Mouse (Mus musculus) embryonic facial prominence, embryonic 14.5 days (tissue): ENCODE data around the gene Slc22a1. TPM values are rescaled to one million over a fixed set of nuclear protein-coding genes. Genes with fewer than 3 reads are reported as not detected.
"Not testable (repeated sequence)": the region's sequence is repeated elsewhere in the genome, so short reads cannot be mapped to it uniquely, and the experiment has no call there.

ENCODE experiments used
- ATAC-seq: fragments of 200-750 bp; cut with Nextera tagmentation; 2 replicates; pipeline ENCODE4 v1.8.0; 2017; ENCODE audit warnings: low read depth, moderate number of reproducible peaks, moderate TSS enrichment
- DNase-seq: peaks from one replicate; pipeline ENCODE4 v3.0.0-alpha.2; 2015; ENCODE audit warnings: low spot score
- H3K27ac ChIP-seq: fragments of 300-500 bp; sonication (generic); replicated peaks from 2 replicates; pipeline ENCODE4 v1.5.1; 2014; ENCODE audit warnings: low read depth, mild to moderate bottlenecking, low read length, moderate library complexity
- H3K27me3 ChIP-seq: fragments of 300-500 bp; sonication (generic); replicated peaks from 2 replicates; pipeline ENCODE4 v1.6.1; 2014; ENCODE audit warnings: low read length; ENCODE audit not compliant: control insufficient read depth, insufficient read depth
- H3K36me3 ChIP-seq: fragments of 300-500 bp; sonication (generic); 2 replicates; pipeline ENCODE4 v1.6.1; 2014; ENCODE audit warnings: low read length, mixed read lengths; ENCODE audit not compliant: control insufficient read depth, insufficient read depth
- H3K4me1 ChIP-seq: fragments of 300-500 bp; sonication (generic); 2 replicates; pipeline ENCODE4 v1.6.1; 2014; ENCODE audit warnings: antibody characterized with exemption, low read length; ENCODE audit not compliant: control insufficient read depth, insufficient read depth
- H3K4me2 ChIP-seq: fragments of 300-500 bp; sonication (generic); 2 replicates; pipeline ENCODE4 v1.6.1; 2014; ENCODE audit warnings: low read depth, mild to moderate bottlenecking, low read length, moderate library complexity, mixed read lengths
- H3K4me3 ChIP-seq: fragments of 300-500 bp; sonication (generic); 2 replicates; pipeline ENCODE4 v1.5.1; 2014; ENCODE audit warnings: low read depth, mild to moderate bottlenecking, low read length
- H3K9ac ChIP-seq: fragments of 300-500 bp; sonication (generic); 2 replicates; pipeline ENCODE4 v1.6.1; 2014; ENCODE audit warnings: low read depth, mild to moderate bottlenecking, low read length, moderate library complexity, mixed read lengths
- H3K9me3 ChIP-seq: fragments of 300-500 bp; sonication (generic); 2 replicates; pipeline ENCODE4 v1.6.1; 2016; ENCODE audit warnings: low read length; ENCODE audit not compliant: control insufficient read depth
- WGBS: fragments of 180-500 bp; shearing (Covaris S2); extraction: QIAGEN DNeasy Blood & Tissue Kit; methylation state at CpG from one replicate; pipeline ENCODE4 v1.1.7; 2014; 5-methylcytosine and 5-hydroxymethylcytosine counted together
- polyA plus RNA-seq: library from polyadenylated mRNA; unstranded; fragments of >200 nt; fragmentation: Nextera tagmentation; extraction: Ambion mirVana; gene quantifications from 2 replicates; pipeline ENCODE4 v1.2.1, GENCODE M21; 2014

Gene Slc22a1
- polyA plus RNA-seq, 1 experiment from 2014 or later = 0.31 TPM

DNA sequence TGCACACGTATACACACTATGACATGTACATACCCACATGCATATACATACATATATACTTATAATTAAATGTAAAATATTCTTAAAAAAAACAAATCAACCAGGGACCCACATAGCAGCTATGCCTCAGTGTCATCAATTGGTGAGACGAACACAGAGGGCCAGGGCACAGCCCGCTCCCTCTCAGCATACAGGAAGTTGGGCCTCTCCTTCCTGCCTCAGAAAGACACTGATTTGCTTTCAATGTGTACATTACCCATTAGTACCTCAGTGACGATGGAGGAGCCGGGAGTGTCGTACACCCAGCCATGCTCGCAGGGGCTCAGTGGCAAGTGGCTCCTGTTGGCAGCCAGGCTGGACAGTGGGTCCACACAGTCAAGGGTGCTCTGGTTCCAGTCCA lies 649 bp downstream of the Slc22a1 start:
- H3K27ac ChIP-seq, H3K4me2 ChIP-seq: not testable (repeated sequence)
- 93% methylated on average over 7 of the region's 7 CpGs for WGBS

DNA sequence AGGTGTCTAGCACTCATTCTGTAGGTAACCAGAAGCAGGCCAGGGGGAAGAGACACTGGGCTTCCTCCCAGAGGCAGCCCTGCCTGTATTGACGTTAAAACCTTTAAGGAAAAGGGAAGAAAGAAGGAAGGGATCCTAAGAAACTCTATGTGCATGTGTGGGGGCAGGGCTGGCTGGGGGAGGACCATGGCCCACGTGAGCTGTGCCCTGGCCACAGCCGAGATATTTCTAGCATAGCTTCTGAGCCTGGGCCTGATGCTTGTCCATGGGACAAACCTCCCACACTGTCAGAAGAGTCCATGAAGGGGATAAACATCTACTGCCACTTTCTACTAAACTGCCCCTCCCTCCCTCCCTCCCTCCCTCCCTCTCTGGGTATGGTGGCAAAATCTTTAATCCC lies 1.8 kb downstream of the Slc22a1 start:
- Histone ChIP-seq H3K4me1 (peaks cover 7% of the 10 kb centered on the region; the same call in 1 of the 2 replicates), H3K36me3 (no peaks in the 10 kb centered on the region), H3K9ac (no peak overlapping the region), H3K27me3 (no peaks in the 10 kb centered on the region), H3K27ac (no peak overlapping the region), H3K4me2 (no peak overlapping the region), H3K4me3 (no peak overlapping the region), H3K9me3 (no peaks in the 10 kb centered on the region)
- DNase-seq (no peak), ATAC-seq (no peak)
- 71% methylated on average over 3 of the region's 3 CpGs for WGBS

More for the DNA sequence above, 649 bp downstream of the Slc22a1 start:
- H3K9ac ChIP-seq, H3K4me1 ChIP-seq, H3K36me3 ChIP-seq, H3K4me3 ChIP-seq, H3K27me3 ChIP-seq, H3K9me3 ChIP-seq, ATAC-seq, DNase-seq: not testable (repeated sequence)

DNA sequence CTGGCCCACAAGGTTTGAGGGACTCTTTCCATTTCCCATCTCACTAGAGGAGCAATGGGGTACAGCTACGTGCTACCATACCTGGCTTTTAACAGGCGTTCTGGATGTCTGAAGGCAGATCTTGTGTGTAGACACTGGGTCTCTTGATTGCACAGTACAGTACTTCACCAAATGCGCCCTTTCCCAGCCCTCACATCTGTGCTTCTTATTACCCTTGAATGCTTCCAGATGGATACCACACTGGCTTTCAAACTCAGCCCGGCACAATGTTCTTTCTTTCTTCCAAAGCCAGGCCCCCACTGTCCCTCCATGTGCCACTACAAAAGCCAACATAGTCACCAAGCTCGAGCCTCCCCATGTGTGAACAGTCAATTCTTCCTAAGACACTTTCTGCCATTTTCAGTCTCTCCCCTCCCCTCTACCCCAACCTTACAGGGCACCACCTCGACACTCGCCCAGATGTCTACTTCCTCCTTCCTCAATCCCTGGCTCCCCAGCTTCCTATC lies 3.3 kb downstream of the Slc22a1 start:
- no peak overlapping the region for H3K27ac ChIP-seq

DNA sequence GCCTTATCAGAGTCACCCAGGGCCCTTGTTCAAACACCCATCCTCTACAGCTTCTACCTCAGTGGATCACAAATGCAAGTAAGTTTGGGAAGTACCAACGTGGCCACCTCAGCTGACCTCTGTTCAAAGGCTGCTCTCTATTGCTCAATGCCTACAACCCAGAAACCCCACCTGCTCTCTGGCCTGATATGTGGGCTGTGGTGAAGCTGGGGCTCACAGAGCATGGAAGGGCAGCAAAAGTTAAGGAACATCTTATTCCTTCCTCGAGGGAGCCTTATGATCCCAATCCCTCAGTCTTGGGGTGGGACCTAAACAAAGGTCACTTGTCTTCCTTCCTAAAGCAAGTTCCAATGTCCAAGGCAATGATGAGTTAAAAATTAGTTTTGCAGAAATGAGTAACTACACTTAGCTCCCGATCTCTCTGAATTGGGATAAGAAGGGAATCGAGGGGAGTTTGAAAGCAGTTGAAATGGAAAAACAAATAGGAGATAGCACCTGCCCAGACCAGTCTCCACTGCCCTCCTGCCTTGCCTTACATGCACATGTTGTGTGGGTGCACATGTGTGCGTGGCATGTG lies 4.5 kb downstream of the Slc22a1 start:
- Histone ChIP-seq H3K27ac (no peak overlapping the region), H3K4me3 (no peak overlapping the region), H3K4me2 (no peak overlapping the region), H3K36me3 (no peaks in the 10 kb centered on the region), H3K9me3 (no peaks in the 10 kb centered on the region), H3K4me1 (peaks cover 7% of the 10 kb centered on the region; the same call in 1 of the 2 replicates), H3K9ac (no peak overlapping the region), H3K27me3 (no peaks in the 10 kb centered on the region)
- DNase-seq = no peak
- 85% methylated on average over 5 of the region's 5 CpGs for WGBS
- ATAC-seq = no peak

More for the DNA sequence above, 3.3 kb downstream of the Slc22a1 start:
- DNase-seq = peak; percentile 30
- no peak overlapping the region for H3K9ac ChIP-seq
- no peak for ATAC-seq
- H3K4me1 ChIP-seq = peaks cover 7% of the 10 kb centered on the region; the same call in 1 of the 2 replicates
- no peaks in the 10 kb centered on the region for H3K36me3 ChIP-seq
- no peaks in the 10 kb centered on the region for H3K27me3 ChIP-seq
- no peak overlapping the region for H3K4me3 ChIP-seq
- H3K4me2 ChIP-seq = no peak overlapping the region
- no peaks in the 10 kb centered on the region for H3K9me3 ChIP-seq
- WGBS = 38% methylated on average over 7 of the region's 7 CpGs

DNA sequence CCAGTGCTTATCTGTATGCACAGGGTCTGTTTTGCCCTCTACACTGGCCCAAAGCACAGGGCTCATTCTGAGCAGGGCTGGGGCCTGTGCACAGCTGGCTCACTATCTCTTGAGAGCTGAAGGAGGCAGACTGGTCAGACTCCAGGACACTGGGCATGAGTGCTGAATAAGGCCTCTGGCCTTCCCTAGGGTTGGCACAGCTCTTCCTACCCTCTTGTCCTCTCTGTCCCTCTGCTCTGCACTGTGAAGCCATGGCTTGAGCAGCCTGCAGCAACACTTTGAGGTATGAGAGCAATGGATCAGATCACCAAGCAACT lies 6.3 kb downstream of the Slc22a1 start:
- Histone ChIP-seq H3K4me3 (no peak overlapping the region), H3K9me3 (no peaks in the 10 kb centered on the region), H3K27me3 (no peaks in the 10 kb centered on the region), H3K4me1 (peaks cover 7% of the 10 kb centered on the region; the same call in 1 of the 2 replicates), H3K27ac (no peak overlapping the region), H3K4me2 (no peak overlapping the region), H3K9ac (no peak overlapping the region), H3K36me3 (no peaks in the 10 kb centered on the region)
- ATAC-seq (no peak), DNase-seq (no peak)

- no peaks in the 10 kb centered on the region for H3K9me3 ChIP-seq
- 47% methylated on average over 7 of the region's 7 CpGs for WGBS
- H3K27ac ChIP-seq = no peak overlapping the region
- H3K27me3 ChIP-seq = no peaks in the 10 kb centered on the region
- H3K9ac ChIP-seq = no peak overlapping the region
- no peak overlapping the region for H3K4me3 ChIP-seq
- DNase-seq = no peak
- peaks cover 7% of the 10 kb centered on the region; the same call in 1 of the 2 replicates for H3K4me1 ChIP-seq
- ATAC-seq = no peak
- no peak overlapping the region for H3K4me2 ChIP-seq
- no peaks in the 10 kb centered on the region for H3K36me3 ChIP-seq
Measured at GRCm38 (mm10) chr17:12668478-12669362, 6.9 kb downstream of the Slc22a1 start.

DNA sequence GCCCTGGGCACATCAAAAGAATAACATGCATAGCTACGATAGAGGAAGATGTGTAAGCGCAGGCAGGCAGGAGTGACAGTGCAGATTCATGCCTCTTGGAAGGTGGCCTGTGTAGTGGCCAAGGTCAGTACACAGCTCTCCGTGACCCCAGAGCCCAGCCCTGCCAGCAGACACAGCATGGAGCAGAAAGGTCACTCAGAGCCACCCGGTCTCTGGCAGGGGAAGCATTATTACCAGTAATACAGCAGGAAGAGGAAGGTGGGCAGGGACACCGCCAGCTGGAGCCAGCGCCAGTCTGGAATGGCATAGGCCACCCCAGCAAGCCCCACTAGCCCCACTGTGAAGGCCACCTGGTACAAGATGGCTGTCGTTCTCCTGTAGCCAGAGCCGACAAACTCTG lies 11.5 kb downstream of the Slc22a1 start:
- 74% methylated on average over 8 of the region's 8 CpGs for WGBS
- ATAC-seq (no peak), DNase-seq (no peak)
- H3K9ac ChIP-seq = no peak overlapping the region
- no peak overlapping the region for H3K4me3 ChIP-seq
- H3K27ac ChIP-seq = no peak overlapping the region
- H3K9me3 ChIP-seq = no peaks in the 10 kb centered on the region
- H3K4me2 ChIP-seq = no peak overlapping the region
- H3K4me1 ChIP-seq = no peaks in the 10 kb centered on the region
- H3K27me3 ChIP-seq = no peaks in the 10 kb centered on the region
- H3K36me3 ChIP-seq = no peaks in the 10 kb centered on the region

DNA sequence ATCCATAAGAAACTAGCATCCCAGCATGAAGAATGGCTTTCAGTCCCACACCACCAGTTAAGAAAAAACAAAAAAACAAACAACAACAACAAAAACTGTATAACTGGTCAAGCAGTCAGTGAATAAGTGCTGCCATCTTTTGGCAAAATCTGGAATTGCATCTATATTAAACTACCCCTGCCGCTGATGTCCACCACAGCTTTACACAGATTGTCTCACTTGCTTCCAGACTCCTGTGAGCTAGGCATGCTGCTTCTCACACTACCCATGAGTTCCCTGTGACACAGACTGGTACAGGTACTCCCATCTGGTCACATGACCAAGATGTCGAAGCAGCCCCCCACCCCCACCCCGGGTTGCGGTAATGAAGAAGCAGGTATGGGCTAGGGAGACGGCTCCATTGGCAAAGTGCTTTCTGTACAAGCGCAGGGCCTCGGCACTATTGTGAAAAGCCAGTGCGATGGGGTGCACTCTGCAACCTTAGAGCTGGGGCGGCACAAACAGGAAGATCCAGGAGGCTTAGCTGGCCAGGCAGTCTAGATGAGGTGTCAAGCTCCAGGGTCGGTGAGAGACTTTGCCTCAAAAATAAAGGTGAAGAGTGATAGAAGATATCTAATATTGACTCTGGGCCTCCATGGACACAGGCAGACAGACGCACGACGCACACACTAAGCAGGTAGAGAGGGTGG lies 14.9 kb downstream of the Slc22a1 start:
- 69% methylated on average over 13 of the region's 13 CpGs for WGBS
- Histone ChIP-seq H3K9ac (no peak overlapping the region), H3K27me3 (no peaks in the 10 kb centered on the region), H3K9me3 (no peaks in the 10 kb centered on the region), H3K4me2 (no peak overlapping the region), H3K4me3 (no peak overlapping the region), H3K4me1 (no peaks in the 10 kb centered on the region), H3K27ac (no peak overlapping the region), H3K36me3 (no peaks in the 10 kb centered on the region)
- peak; percentile 23 for DNase-seq
- ATAC-seq = no peak
